Mouse (Mus musculus) CH12.LX (cell line): ENCODE results near the gene Hist1h2bh. TPM values are rescaled to one million over a fixed set of nuclear protein-coding genes. Genes with fewer than 3 reads are reported as not detected.

Source experiments
- DNase-seq: peaks from one replicate; pipeline ENCODE4 v3.0.0-alpha.2; 2013; ENCODE audit errors: extremely low read depth
- H3K27ac ChIP-seq: 2 replicates; pipeline ENCODE4 v1.5.1; 2012; ENCODE audit warnings: low read depth, mild to moderate bottlenecking, control low read depth, moderate library complexity; ENCODE audit not compliant: insufficient read depth
- H3K27me3 ChIP-seq: replicated peaks from 2 replicates; pipeline ENCODE3; 2012; ENCODE audit warnings: inconsistent platforms
- H3K36me3 ChIP-seq, 2 experiments: replicated peaks in 1 of 2; 2 replicates each; pipeline versions ENCODE3 to v1.6.1; 2012; ENCODE audit warnings: inconsistent platforms in 1 of 2, low read length in 1 of 2, mild to moderate bottlenecking in 1 of 2, mixed read lengths in 1 of 2, moderate library complexity in 1 of 2; ENCODE audit not compliant: control insufficient read depth in 1 of 2, insufficient read depth in 1 of 2
- H3K4me1 ChIP-seq, 2 experiments: 2 replicates each; pipeline ENCODE4 v1.6.1; 2012; ENCODE audit warnings: inconsistent platforms in 1 of 2, moderate library complexity in 1 of 2; ENCODE audit not compliant: insufficient read depth in 2 of 2, control insufficient read depth in 1 of 2
- H3K4me2 ChIP-seq: 2 replicates; pipeline ENCODE4 v1.6.1; 2012; ENCODE audit warnings: low read depth, mild to moderate bottlenecking, control low read depth; ENCODE audit not compliant: poor library complexity, insufficient read depth, severe bottlenecking
- H3K4me3 ChIP-seq, 3 experiments: fragments of 150-350 bp in 1 of 3; sonication (generic) in 1 of 3; replicated peaks in 1 of 3; 2 replicates each; pipeline versions ENCODE3 to v1.5.1; 2011 to 2012; ENCODE audit warnings: low read depth in 2 of 3, low read length in 2 of 3, mild to moderate bottlenecking in 2 of 3, moderate library complexity in 2 of 3, control low read depth in 1 of 3, improper control_type of control experiment in 1 of 3, inconsistent platforms in 1 of 3, mixed read lengths in 1 of 3; ENCODE audit not compliant: poor library complexity in 1 of 3
- H3K79me2 ChIP-seq: replicated peaks from 2 replicates; pipeline ENCODE4 v1.6.1; 2012; ENCODE audit warnings: mild to moderate bottlenecking, moderate library complexity; ENCODE audit not compliant: control insufficient read depth, poor library complexity, insufficient read depth, severe bottlenecking; ENCODE audit errors: extremely low read depth
- H3K9ac ChIP-seq: 2 replicates; pipeline ENCODE4 v1.6.1; 2012; ENCODE audit warnings: low read depth, mild to moderate bottlenecking, control low read depth, moderate library complexity; ENCODE audit not compliant: insufficient read depth
- H3K9me3 ChIP-seq: replicated peaks from 2 replicates; pipeline ENCODE3; 2012; ENCODE audit warnings: low read length, inconsistent platforms, mixed read lengths
- CHD1 ChIP-seq: IDR thresholded peaks from 2 replicates; pipeline ENCODE4 v1.6.1; 2012; ENCODE audit warnings: low read depth, low read length, improper control_type of control experiment, inconsistent platforms
- CHD2 ChIP-seq: IDR thresholded peaks from 2 replicates; pipeline ENCODE4 v1.6.1; 2011; ENCODE audit warnings: low read length, improper control_type of control experiment
- CTCF ChIP-seq, 2 experiments: IDR thresholded peaks in 1 of 2; conservative IDR thresholded peaks in 1 of 2; 2 replicates each; pipeline ENCODE4 v1.5.1; 2011 to 2012; ENCODE audit warnings: low read depth in 2 of 2, low read length in 2 of 2, improper control_type of control experiment in 1 of 2, inconsistent platforms in 1 of 2, mild to moderate bottlenecking in 1 of 2, moderate library complexity in 1 of 2
- E2F4 ChIP-seq: IDR thresholded peaks from 2 replicates; pipeline ENCODE4 v1.6.1; 2011; ENCODE audit warnings: low read depth, low read length, improper control_type of control experiment; ENCODE audit not compliant: insufficient replicate concordance
- ELF1 ChIP-seq: IDR thresholded peaks from 2 replicates; pipeline ENCODE4 v1.6.1; 2014; ENCODE audit warnings: low read depth, mild to moderate bottlenecking, inconsistent platforms, low read length, improper control_type of control experiment
- EP300 ChIP-seq: IDR thresholded peaks from 2 replicates; pipeline ENCODE4 v1.6.1; 2011; ENCODE audit warnings: low read length, improper control_type of control experiment
- ETS1 ChIP-seq: conservative IDR thresholded peaks from 2 replicates; pipeline ENCODE4 v1.6.1; 2012; ENCODE audit warnings: low read depth, mild to moderate bottlenecking, inconsistent platforms, low read length, improper control_type of control experiment, moderate library complexity
- GABPA ChIP-seq: IDR thresholded peaks from 2 replicates; pipeline ENCODE4 v1.6.1; 2012; ENCODE audit warnings: low read depth, low read length, improper control_type of control experiment, inconsistent platforms; ENCODE audit not compliant: insufficient replicate concordance
- HCFC1 ChIP-seq: IDR thresholded peaks from 2 replicates; pipeline ENCODE4 v1.6.1; 2012; ENCODE audit warnings: low read depth, mild to moderate bottlenecking, inconsistent platforms, low read length, improper control_type of control experiment
- JUN ChIP-seq: IDR thresholded peaks from 2 replicates; pipeline ENCODE4 v1.6.1; 2011; ENCODE audit warnings: low read depth, mild to moderate bottlenecking, low read length, improper control_type of control experiment, moderate library complexity; ENCODE audit not compliant: insufficient read depth
- MAFK ChIP-seq: IDR thresholded peaks from 2 replicates; pipeline ENCODE4 v1.6.1; 2011; ENCODE audit warnings: low read length, improper control_type of control experiment; ENCODE audit not compliant: insufficient replicate concordance
- MAX ChIP-seq: IDR thresholded peaks from 2 replicates; pipeline ENCODE4 v1.6.1; 2011; ENCODE audit warnings: low read length, improper control_type of control experiment
- MAZ ChIP-seq: IDR thresholded peaks from 2 replicates; pipeline ENCODE4 v1.6.1; 2012; ENCODE audit warnings: low read depth, mild to moderate bottlenecking, inconsistent platforms, low read length, improper control_type of control experiment, moderate library complexity
- MXI1 ChIP-seq: IDR thresholded peaks from 2 replicates; pipeline ENCODE4 v1.6.1; 2011; ENCODE audit warnings: mild to moderate bottlenecking, low read depth, low read length, improper control_type of control experiment
- RAD21 ChIP-seq: IDR thresholded peaks from 2 replicates; pipeline ENCODE4 v1.6.1; 2011; ENCODE audit warnings: low read depth, mild to moderate bottlenecking, low read length, improper control_type of control experiment, moderate library complexity
- RCOR1 ChIP-seq: conservative IDR thresholded peaks from 2 replicates; pipeline ENCODE4 v1.6.1; 2012; ENCODE audit warnings: low read depth, mild to moderate bottlenecking, inconsistent platforms, low read length, improper control_type of control experiment
- SIN3A ChIP-seq: IDR thresholded peaks from 2 replicates; pipeline ENCODE4 v1.6.1; 2012; ENCODE audit warnings: low read length, improper control_type of control experiment, inconsistent platforms
- SMC3 ChIP-seq: IDR thresholded peaks from 2 replicates; pipeline ENCODE4 v1.6.1; 2011; ENCODE audit warnings: low read depth, low read length, improper control_type of control experiment
- TBP ChIP-seq: conservative IDR thresholded peaks from 2 replicates; pipeline ENCODE4 v1.6.1; 2011; ENCODE audit warnings: low read depth, low read length, improper control_type of control experiment
- TCF12 ChIP-seq: IDR thresholded peaks from 2 replicates; pipeline ENCODE4 v1.6.1; 2014; ENCODE audit warnings: low read depth, mild to moderate bottlenecking, inconsistent platforms, low read length, improper control_type of control experiment
- USF1 ChIP-seq: IDR thresholded peaks from 2 replicates; pipeline ENCODE4 v1.6.1; 2014; ENCODE audit warnings: low read depth, mild to moderate bottlenecking, inconsistent platforms, low read length, improper control_type of control experiment
- USF2 ChIP-seq: conservative IDR thresholded peaks from 2 replicates; pipeline ENCODE4 v1.6.1; 2011; ENCODE audit warnings: low read depth, low read length, improper control_type of control experiment
- ZC3H11A ChIP-seq: IDR thresholded peaks from 2 replicates; pipeline ENCODE4 v1.6.1; 2012; ENCODE audit warnings: low read depth, mild to moderate bottlenecking, inconsistent platforms, low read length, improper control_type of control experiment
- ZKSCAN1 ChIP-seq: IDR thresholded peaks from 2 replicates; pipeline ENCODE4 v1.6.1; 2012; ENCODE audit warnings: low read depth, inconsistent platforms, low read length, improper control_type of control experiment, borderline replicate concordance
- dilution Hi-C: fragments of 300-500 bp; cut with MboI; formaldehyde crosslinking; loops from 2 replicates; pipeline ENCODE4 v1.14.3; 2020; ENCODE audit warnings: low sequenced_read_pairs; ENCODE audit not compliant: extremely low pct_unique_long_range_greater_than_20kb, extremely low pct_ligation_motif_present
- in situ Hi-C: fragments of 300-500 bp; cut with MboI; formaldehyde crosslinking; loops from 3 replicates; pipeline ENCODE4 v1.14.3; 2019; ENCODE audit warnings: low sequenced_read_pairs, low pct_ligation_motif_present, low pct_unique_long_range_greater_than_20kb, mixed read lengths
- polyA plus RNA-seq: library from polyadenylated mRNA; unstranded; fragments of >175 nt; gene quantifications from 2 replicates; pipeline ENCODE4 v1.2.1, GENCODE M21; 2012; ENCODE audit warnings: low read depth; ENCODE audit not compliant: insufficient read length
- total RNA-seq, 2 experiments: library from RNA; depleted of rRNA; stranded (reverse); fragments of 300-350 nt in 1 of 2; fragments of >200 nt in 1 of 2; gene quantifications; 2 replicates each; pipeline ENCODE4 v1.2.3; 2012 to 2014

The Hist1h2bh gene
- total and polyA plus RNA-seq, 3 experiments: 0.77 to 261 (median 8.0) TPM

DNA sequence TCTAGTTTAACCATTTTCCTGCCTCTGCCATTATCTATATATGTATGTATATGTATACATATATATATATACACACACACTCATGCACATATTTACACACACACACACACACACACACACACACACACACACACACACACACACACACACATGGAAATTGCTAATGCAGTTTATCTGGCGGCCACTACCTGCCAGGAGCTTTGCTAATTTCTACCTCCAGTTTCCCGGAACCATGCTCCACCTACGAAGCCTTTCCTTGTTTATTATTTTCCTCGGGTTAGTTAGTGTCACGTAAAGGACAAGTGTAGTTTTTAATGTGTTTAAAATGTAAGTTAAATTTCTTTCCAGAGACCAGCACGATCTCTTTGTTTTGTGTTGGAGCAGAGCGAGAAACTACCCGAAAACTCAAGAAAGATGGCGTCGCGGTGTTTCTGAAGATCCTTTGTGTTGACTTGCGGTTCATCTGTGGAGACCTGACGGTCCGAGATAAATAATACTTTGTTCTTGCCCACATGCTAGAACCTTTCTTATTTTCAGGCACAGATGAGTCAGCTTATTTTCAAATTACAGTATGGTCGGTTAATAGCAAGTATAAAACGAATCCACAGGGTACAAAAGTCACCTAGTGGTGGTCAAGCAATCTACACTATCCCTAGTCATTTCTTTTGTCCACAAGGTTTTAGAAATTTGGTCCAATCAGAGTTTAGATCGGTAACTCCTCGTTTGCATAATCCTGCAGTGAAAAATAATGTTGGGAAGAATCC, 19.7 kb upstream of the Hist1h2bh start:
- Histone ChIP-seq H3K4me2 (peak overlapping the region; percentile 99), H3K27ac (peak overlapping the region; percentile 97), H3K36me3 (no peaks in the 10 kb centered on the region), H3K4me3 (peak overlapping the region; percentile 35 to 58 (median 49)), H3K9ac (peak overlapping the region; percentile 100), H3K27me3 (no peaks in the 10 kb centered on the region), H3K9me3 (no peaks in the 10 kb centered on the region), H3K4me1 (peaks cover 3 to 22% of the 10 kb centered on the region in 2 experiments; a peak in 2 of 4 replicates), H3K79me2 (no peaks in the 10 kb centered on the region)
- TF ChIP-seq CHD2 (peak; percentile 24; the same call in 1 of the 2 replicates), USF2 (no peak), SIN3A (peak; percentile 5; the same call in 1 of the 2 replicates), ZKSCAN1 (no peak), ETS1 (no peak), CTCF (conservative IDR thresholded peaks at IDR 0.05 in 1 of 2, IDR thresholded peaks at IDR 0.05 in 1 of 2; ENCODE audit: low read depth in 2 of 2, low read length in 2 of 2) (peak in 1 of 2 experiments; percentile 59; a peak in 2 of 4 replicates), ZC3H11A (no peak), MAX (0 out of 2 replicates have a peak, but pooled peaks have one; percentile 8), RCOR1 (no peak), ELF1 (no peak), MXI1 (0 out of 2 replicates have a peak, but pooled peaks have one; percentile 5), E2F4 (no peak), HCFC1 (peak; percentile 50; the same call in 1 of the 2 replicates), USF1 (no peak), MAZ (no peak), EP300 (no peak), GABPA (no peak), MAFK (0 out of 2 replicates have a peak, but pooled peaks have one; percentile 69), JUN (no peak), SMC3 (no peak), TBP (peak; percentile 93), RAD21 (no peak), TCF12 (peak; percentile 65; the same call in 1 of the 2 replicates), CHD1 (peak; percentile 16; the same call in 1 of the 2 replicates)
- dilution Hi-C loops (no loop called here), in situ Hi-C loops (loop anchor here (25.0 kb wide), 1 partner anchor 1826 kb away; the partner anchor contains the start of gene Hist1h4j)
- DNase-seq: peak; percentile 76
